Mouse (Mus musculus) cerebellum, adult 2 months (tissue): Measurements from ENCODE around the gene Lrp5.

Source experiments
- CTCF ChIP-seq: fragments of 200-500 bp; IDR thresholded peaks from 2 replicates; pipeline ENCODE4 v1.5.1; 2011; ENCODE audit warnings: low read depth, mild to moderate bottlenecking, control low read depth, low read length, moderate library complexity, borderline replicate concordance; ENCODE audit not compliant: insufficient read depth
- POLR2A ChIP-seq: fragments of 200-500 bp; IDR thresholded peaks from 2 replicates; pipeline ENCODE4 v1.6.1; 2011; ENCODE audit warnings: low read length, control low read depth, borderline replicate concordance; ENCODE audit not compliant: insufficient read depth

- no peak for TF ChIP-seq CTCF
- no peak for TF ChIP-seq POLR2A
These were observed 9.6 kb upstream of the Lrp5 start for GRCm38 (mm10) chr19:3695976-3696375.
